Comparison of ENCODE assay signal across 8 mouse cellular contexts in genomic region chr1:46066484-46067251, GRCm38 (mm10). TPM values are rescaled to one million over a fixed set of nuclear protein-coding genes. Genes with fewer than 3 reads are reported as not detected.
DNase-seq lines count a peak whose midpoint lies in the region; ATAC-seq and TF ChIP-seq lines count a peak whose summit lies in the region.

No protein-coding gene starts in this region.

- DNase-seq in spleen, adult 2 months (ENCODE audit: low read depth in 1 of 2, low spot score in 2 of 2), result no peak
- DNase-seq in spleen, adult 12 weeks (ENCODE audit: low spot score), result no peak
- DNase-seq in forebrain, embryonic 10.5 days (ENCODE audit: extremely low spot score, low spot score), result peak; percentile 85
- peak; percentile 86 for DNase-seq in kidney, postnatal 0 days (ENCODE audit: low spot score)
- DNase-seq in urinary bladder, postnatal 14 days (ENCODE audit: low spot score), result peak; percentile 68

- H3K36me3 ChIP-seq in spleen, adult 2 months (ENCODE audit: control insufficient read depth, insufficient read depth, low read length), result no peaks in the 10 kb centered on the region
- H3K36me3 ChIP-seq in forebrain, embryonic 10.5 days (replicated peaks), result no peaks in the 10 kb centered on the region
- no peaks in the 10 kb centered on the region for H3K36me3 ChIP-seq in heart, embryonic 13.5 days
- no peaks in the 10 kb centered on the region for H3K36me3 ChIP-seq in kidney, postnatal 0 days (ENCODE audit: insufficient read depth, low read length)
- H3K36me3 ChIP-seq in limb, embryonic 15.5 days, result no peaks in the 10 kb centered on the region
- no peaks in the 10 kb centered on the region for H3K36me3 ChIP-seq in myocyte (ENCODE audit: control insufficient read depth, insufficient read depth)

- no peak for TF ChIP-seq POLR2A in spleen, adult 2 months (IDR thresholded peaks at IDR 0.05; ENCODE audit: low read depth, low read length)
- TF ChIP-seq POLR2A in myocyte (IDR thresholded peaks at IDR 0.05; ENCODE audit: insufficient read length, low read depth), result no peak

- H3K27me3 ChIP-seq in spleen, adult 2 months (ENCODE audit: control insufficient read depth, insufficient read depth, low read length), result no peaks in the 10 kb centered on the region
- no peaks in the 10 kb centered on the region for H3K27me3 ChIP-seq in forebrain, embryonic 10.5 days (ENCODE audit: poor library complexity, severe bottlenecking)
- no peaks in the 10 kb centered on the region for H3K27me3 ChIP-seq in heart, embryonic 13.5 days (replicated peaks)
- no peaks in the 10 kb centered on the region for H3K27me3 ChIP-seq in kidney, postnatal 0 days (ENCODE audit: insufficient read depth, low read length)
- H3K27me3 ChIP-seq in limb, embryonic 15.5 days, result no peaks in the 10 kb centered on the region
- no peaks in the 10 kb centered on the region for H3K27me3 ChIP-seq in myocyte (ENCODE audit: control insufficient read depth, insufficient read depth, insufficient read length)

- H3K9ac ChIP-seq in heart, embryonic 13.5 days, result peak overlapping the region; percentile 89
- peak overlapping the region; percentile 85 for H3K9ac ChIP-seq in kidney, postnatal 0 days (ENCODE audit: low read depth, low read length)
- H3K9ac ChIP-seq in limb, embryonic 15.5 days, result peak overlapping the region; percentile 80

- 2% methylated on average over 28 of the region's 28 CpGs for WGBS in spleen, adult 2 months
- WGBS in forebrain, embryonic 10.5 days, result under 1% methylated on average over 28 of the region's 28 CpGs
- WGBS in heart, embryonic 13.5 days, result under 1% methylated on average over 28 of the region's 28 CpGs
- WGBS in kidney, postnatal 0 days, result 0% methylated on average over 28 of the region's 28 CpGs
- under 1% methylated on average over 28 of the region's 28 CpGs for WGBS in limb, embryonic 15.5 days

- no peak overlapping the region for H3ac ChIP-seq in myocyte (ENCODE audit: control insufficient read depth, insufficient read length)

- no peaks in the 10 kb centered on the region for H3K4me1 ChIP-seq in spleen, adult 2 months (ENCODE audit: control insufficient read depth, insufficient read depth, insufficient read length)
- peaks cover 14% of the 10 kb centered on the region for H3K4me1 ChIP-seq in forebrain, embryonic 10.5 days
- H3K4me1 ChIP-seq in heart, embryonic 13.5 days, result no peaks in the 10 kb centered on the region
- H3K4me1 ChIP-seq in kidney, postnatal 0 days (replicated peaks; ENCODE audit: insufficient read depth, low read length), result no peaks in the 10 kb centered on the region
- peaks cover 4% of the 10 kb centered on the region; the same call in 1 of the 2 replicates for H3K4me1 ChIP-seq in limb, embryonic 15.5 days

- no peak for TF ChIP-seq CTCF in spleen, adult 2 months (IDR thresholded peaks at IDR 0.05; ENCODE audit: extremely low read depth, insufficient read depth, insufficient read length, insufficient replicate concordance)
- peak; percentile 59 for TF ChIP-seq CTCF in kidney, postnatal 0 days (IDR thresholded peaks at IDR 0.05; ENCODE audit: low read depth)

- peak overlapping the region; percentile 69 for H3K4me2 ChIP-seq in heart, embryonic 13.5 days
- peak overlapping the region; percentile 78 for H3K4me2 ChIP-seq in kidney, postnatal 0 days (ENCODE audit: low read length)
- H3K4me2 ChIP-seq in limb, embryonic 15.5 days, result peak overlapping the region; percentile 69
- peak overlapping the region; percentile 45 for H3K4me2 ChIP-seq in myocyte (ENCODE audit: low read depth)

- ATAC-seq in heart, embryonic 13.5 days (ENCODE audit: extremely low read depth, insufficient number of reproducible peaks, low FRiP score, low TSS enrichment), result peak; percentile 54; the same call in 1 of the 2 replicates
- ATAC-seq in kidney, postnatal 0 days (replicated peaks; ENCODE audit: low FRiP score, low read depth), result peak; percentile 91
- peak; percentile 72 for ATAC-seq in limb, embryonic 15.5 days (ENCODE audit: insufficient number of reproducible peaks, low FRiP score, low TSS enrichment, low read depth)

- H3K9me3 ChIP-seq in forebrain, embryonic 10.5 days, result no peaks in the 10 kb centered on the region
- H3K9me3 ChIP-seq in heart, embryonic 13.5 days, result no peaks in the 10 kb centered on the region
- H3K9me3 ChIP-seq in kidney, postnatal 0 days (replicated peaks; ENCODE audit: low read length), result no peaks in the 10 kb centered on the region
- no peaks in the 10 kb centered on the region for H3K9me3 ChIP-seq in limb, embryonic 15.5 days

- H3K79me2 ChIP-seq in myocyte (ENCODE audit: control insufficient read depth, insufficient read depth), result no peaks in the 10 kb centered on the region

- H3K4me3 ChIP-seq in spleen, adult 2 months (ENCODE audit: extremely low read depth, insufficient read depth, insufficient read length), result peak overlapping the region; percentile 29; the same call in 1 of the 2 replicates
- peak overlapping the region; percentile 60 for H3K4me3 ChIP-seq in forebrain, embryonic 10.5 days
- H3K4me3 ChIP-seq in heart, embryonic 13.5 days, result peak overlapping the region; percentile 76
- H3K4me3 ChIP-seq in kidney, postnatal 0 days (replicated peaks; ENCODE audit: low read depth, low read length), result peak overlapping the region; percentile 65
- peak overlapping the region; percentile 62 for H3K4me3 ChIP-seq in limb, embryonic 15.5 days
- H3K4me3 ChIP-seq in myocyte, result peak overlapping the region; percentile 5

- no peak overlapping the region for H3K27ac ChIP-seq in spleen, adult 2 months (ENCODE audit: insufficient read depth, low read length)
- peak overlapping the region; percentile 95 for H3K27ac ChIP-seq in forebrain, embryonic 10.5 days
- H3K27ac ChIP-seq in heart, embryonic 13.5 days (replicated peaks), result peak overlapping the region; percentile 90
- H3K27ac ChIP-seq in kidney, postnatal 0 days, result peak overlapping the region; percentile 85
- peak overlapping the region; percentile 88 for H3K27ac ChIP-seq in limb, embryonic 15.5 days

TF ChIP-seq in myocyte, 11 proteins besides CTCF, POLR2A, EP300 and RAD21:
- TF ChIP-seq SRF (IDR thresholded peaks at IDR 0.05; ENCODE audit: control insufficient read depth, insufficient read length, low read depth), result no peak
- no peak for TF ChIP-seq POLR2AphosphoS2 (IDR thresholded peaks at IDR 0.05; ENCODE audit: insufficient read length, low read depth)
- TF ChIP-seq E2F4 (IDR thresholded peaks at IDR 0.05; ENCODE audit: insufficient read depth), result no peak
- TF ChIP-seq MYOG (IDR thresholded peaks at IDR 0.05; ENCODE audit: control insufficient read depth in 1 of 3, insufficient read depth in 1 of 3, insufficient read length in 2 of 3, low read depth in 2 of 3), result no peak
- TF ChIP-seq TCF3 (IDR thresholded peaks at IDR 0.05; ENCODE audit: insufficient read length, low read depth), result no peak
- TF ChIP-seq MYOD1 (IDR thresholded peaks at IDR 0.05; ENCODE audit: control insufficient read depth in 1 of 3, insufficient read length in 2 of 3, low read depth in 2 of 3), result no peak
- no peak for TF ChIP-seq CEBPB (IDR thresholded peaks at IDR 0.05; ENCODE audit: insufficient read depth, poor library complexity, severe bottlenecking)
- TF ChIP-seq USF1 (IDR thresholded peaks at IDR 0.05; ENCODE audit: low read depth), result no peak

RNA-seq across cellular contexts. Expression of gene Dnah7b, which starts 0.6 kb away (rescaled TPM):
- polyA plus RNA-seq in spleen, adult 2 months (2012; rRNA removed), result 0.06 TPM in 1 of 2 replicates, not detected in the other
- polyA plus RNA-seq in forebrain, embryonic 10.5 days (2016; fragmentation: Nextera tagmentation; extraction: Ambion mirVana), result 2.1 and 2.4 TPM in 2 replicates
- polyA plus RNA-seq in heart, embryonic 13.5 days (2015; fragmentation: Nextera tagmentation; extraction: Ambion mirVana), result 1.2 and 1.4 TPM in 2 replicates
- polyA plus RNA-seq in kidney, postnatal 0 days (2015; fragmentation: Nextera tagmentation; extraction: Ambion mirVana), result 1.4 and 1.9 TPM in 2 replicates
- 1.2 and 1.3 TPM in 2 replicates for polyA plus RNA-seq in limb, embryonic 15.5 days (2015; fragmentation: Nextera tagmentation; extraction: Ambion mirVana)
- under 0.01 TPM for polyA plus RNA-seq in myocyte (2012; fragmentation: generic; extraction: Trizol)

Comparison
In these comparisons a context has a peak if more than half of its experiments do, and no peak if none do; other contexts are left out.
1. DNase-seq: peak in forebrain, embryonic 10.5 days (single experiment), kidney, postnatal 0 days (single experiment) and urinary bladder, postnatal 14 days (single experiment); none in spleen, adult 2 months (0 of 2) and spleen, adult 12 weeks (single experiment).
2. H3K4me3 ChIP-seq: peak in every context shown above with its lines; median percentile 76 in heart, embryonic 13.5 days; 65 in kidney, postnatal 0 days; 62 in limb, embryonic 15.5 days; 60 in forebrain, embryonic 10.5 days; 29 in spleen, adult 2 months; 5 in myocyte.
3. Peak in every context shown above with its lines, with median percentiles within 50 percentile points of each other: ATAC-seq, H3K4me2 ChIP-seq and H3K9ac ChIP-seq.